Mouse (Mus musculus) heart, postnatal 10 days (tissue): ENCODE results near the gene Thap8. TPM values are rescaled to one million over a fixed set of nuclear protein-coding genes. Genes with fewer than 3 reads are reported as not detected.

Experiments
- DNase-seq, 2 experiments: peaks; one replicate each; pipeline ENCODE4 v3.0.0; 2021
- intact Hi-C: fragments of 180-260 bp; cut with DNase I; formaldehyde crosslinking; loops from one replicate; pipeline ENCODE4 v1.15.1; 2025
- total RNA-seq, 2 experiments: library from RNA; stranded (reverse); gene quantifications; 2 replicates each; pipeline ENCODE4 v1.2.3; 2021

Thap8 gene
- total RNA-seq, 2 experiments from 2014 or later, result 0.20 to 0.26 TPM

DNA sequence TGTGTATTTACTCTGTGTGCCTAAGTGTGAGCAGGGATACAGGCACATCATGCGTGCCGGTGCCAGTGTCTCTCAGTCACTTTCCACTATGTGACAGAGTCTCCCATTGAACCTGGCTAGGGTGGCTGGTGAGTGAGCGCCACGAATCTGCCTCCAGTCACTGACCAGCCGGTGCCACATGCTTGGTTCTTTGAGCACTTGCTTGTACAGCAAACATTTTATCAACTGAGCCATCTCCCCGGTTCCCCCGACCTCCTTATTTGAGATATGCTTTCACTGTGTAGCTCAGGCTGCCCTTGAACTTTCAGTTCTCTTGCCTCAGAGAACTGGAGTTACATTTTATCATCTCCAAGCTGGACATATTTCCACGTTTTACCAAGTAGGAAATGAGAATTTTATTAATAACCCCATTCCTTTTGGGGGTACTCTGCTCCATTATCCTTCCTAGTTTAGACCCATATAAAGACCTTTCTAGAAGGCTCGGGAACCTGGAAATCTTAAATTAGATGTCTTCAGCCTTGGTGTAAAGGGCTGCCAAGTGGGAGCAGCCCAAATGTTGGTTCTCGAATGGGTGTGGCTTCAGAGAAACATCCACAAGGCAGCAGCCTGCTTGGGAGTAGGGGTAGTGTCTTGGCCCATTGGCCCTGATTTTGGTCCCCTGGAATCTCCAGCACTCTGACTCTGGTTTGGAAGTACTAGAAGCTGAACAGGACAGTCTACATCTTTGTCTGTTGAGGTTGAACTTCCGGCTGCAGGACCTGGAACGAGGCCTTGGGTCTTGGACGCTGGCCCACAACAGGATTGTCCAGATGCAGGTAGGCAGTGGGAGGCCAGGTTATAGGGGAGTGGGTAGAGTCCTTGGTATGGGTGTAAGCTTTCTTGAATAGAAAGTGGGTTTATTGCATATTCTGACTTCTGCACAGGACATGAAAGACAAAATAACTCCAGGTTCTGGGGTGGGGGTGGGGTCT lies 36.0 kb downstream of the Thap8 start:
- DNase-seq, result no peak
- intact Hi-C loops, result no loop called here

DNA sequence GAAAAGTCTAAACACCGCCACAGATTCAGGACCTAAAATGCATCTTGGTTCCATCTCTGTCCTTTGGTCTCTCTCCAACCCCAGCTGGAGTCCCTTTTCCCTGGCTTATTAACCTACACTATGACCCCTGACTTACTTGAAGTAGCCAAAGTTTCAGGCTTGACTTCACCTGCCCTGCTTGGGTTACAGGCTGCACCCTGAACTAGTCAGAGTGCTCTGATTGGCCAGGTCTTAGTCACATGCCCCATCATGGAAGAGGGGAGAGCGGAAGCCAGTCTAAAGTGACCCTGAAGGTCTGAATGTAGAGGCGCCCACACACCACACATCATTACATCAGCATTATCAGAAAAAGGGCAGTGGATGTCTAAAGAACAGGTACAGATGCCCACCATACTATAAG lies 38.2 kb downstream of the Thap8 start:
- intact Hi-C loops, result no loop called here
- no peak for DNase-seq

DNA sequence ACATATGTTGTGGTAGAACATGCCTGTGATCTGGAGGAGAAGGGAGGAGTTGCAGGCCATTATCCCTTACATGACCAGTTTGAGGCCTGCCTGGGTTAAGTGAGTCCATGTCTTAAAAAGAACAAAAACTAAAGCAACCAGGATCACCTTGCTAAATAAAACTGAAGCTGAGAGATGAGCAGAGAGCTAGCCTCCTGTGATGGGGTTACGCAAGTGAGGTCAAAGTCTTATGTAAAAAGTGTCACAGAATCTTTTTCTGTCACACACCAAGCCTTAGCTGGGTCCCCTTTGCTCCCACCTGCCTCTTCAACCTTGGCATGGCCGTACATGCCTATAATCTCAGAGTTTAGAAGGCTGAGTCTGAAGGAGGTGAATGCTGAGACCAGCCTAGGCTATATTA lies 41.1 kb downstream of the Thap8 start:
- DNase-seq, result no peak
- intact Hi-C loops, result no loop called here

GRCm38 (mm10) chr7:30321539-30322284 lies 41.8 kb downstream of the Thap8 start, which contains the start of gene E130208F15Rik:
Gene E130208F15Rik, plus strand, starts transcription at chr7:30321740.
- peak; percentile 76 to 81 for DNase-seq
- intact Hi-C loops, result no loop called here

- peak; percentile 98 to 99 for DNase-seq
- intact Hi-C loops, result no loop called here
Measured at GRCm38 (mm10) chr7:30322285-30322667, 42.4 kb downstream of the Thap8 start.

GRCm38 (mm10) chr7:30322865-30323264 lies 43.0 kb downstream of the Thap8 start:
- DNase-seq, result no peak
- intact Hi-C loops, result no loop called here

- DNase-seq, result no peak
- intact Hi-C loops, result no loop called here
Measured at GRCm38 (mm10) chr7:30323795-30324194, 43.9 kb downstream of the Thap8 start, which contains the start of gene Sdhaf1. Gene Sdhaf1, minus strand, starts transcription at chr7:30323895.

DNA sequence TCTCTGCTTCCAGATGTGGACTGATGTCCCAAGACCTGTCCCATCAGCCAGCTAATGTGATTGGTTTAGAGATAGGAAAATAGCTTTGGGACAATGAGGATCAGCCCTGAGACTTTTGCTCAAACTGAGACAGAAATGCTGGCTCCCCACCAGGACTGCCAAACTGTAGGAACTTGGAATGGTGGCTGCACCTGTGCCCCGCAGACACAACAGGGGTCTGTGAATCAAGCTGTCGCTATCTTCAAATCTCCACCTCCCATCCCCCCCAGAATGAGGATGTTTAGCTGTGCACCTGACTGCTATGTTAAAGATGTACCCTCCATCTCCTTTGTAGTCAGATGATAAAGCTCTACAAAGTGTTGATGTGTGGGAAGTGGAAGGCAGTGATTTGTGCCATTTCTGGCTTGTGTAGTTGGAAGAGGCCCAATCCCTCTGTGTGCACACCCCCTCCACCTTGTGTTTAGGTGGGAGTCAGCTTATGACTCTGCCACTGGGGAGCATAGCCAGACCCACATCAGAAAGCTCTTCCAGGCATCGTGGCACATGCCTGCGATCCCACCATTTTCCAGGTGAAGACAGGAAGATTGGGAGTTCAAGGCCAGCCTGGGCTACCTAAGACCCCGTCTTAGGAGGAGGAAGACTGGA lies 44.5 kb downstream of the Thap8 start:
- intact Hi-C loops, result no loop called here
- DNase-seq, result no peak

DNA sequence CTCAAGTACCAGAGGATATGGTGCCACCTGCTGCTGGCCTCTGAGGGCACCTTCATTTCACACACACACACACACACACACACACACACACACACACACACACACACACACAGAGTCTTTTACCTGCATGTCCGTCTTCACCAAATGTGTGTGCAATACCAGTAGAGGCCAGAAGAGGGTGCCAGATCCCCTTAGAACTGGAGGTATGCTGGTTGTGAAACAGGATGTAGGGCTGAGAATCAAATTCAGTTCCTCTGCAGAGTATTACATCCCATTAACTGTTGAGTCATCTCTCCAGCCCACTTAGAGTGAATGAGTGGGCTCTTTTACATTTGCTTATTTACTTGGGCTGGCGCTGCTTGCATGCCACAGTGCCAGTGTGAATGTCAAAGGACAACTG lies 45.5 kb downstream of the Thap8 start:
- peak in 1 of 2 experiments; percentile 59 for DNase-seq
- intact Hi-C loops, result no loop called here

- no peak for DNase-seq
- intact Hi-C loops, result no loop called here
Measured at GRCm38 (mm10) chr7:30326427-30326826, 46.5 kb downstream of the Thap8 start.

DNA sequence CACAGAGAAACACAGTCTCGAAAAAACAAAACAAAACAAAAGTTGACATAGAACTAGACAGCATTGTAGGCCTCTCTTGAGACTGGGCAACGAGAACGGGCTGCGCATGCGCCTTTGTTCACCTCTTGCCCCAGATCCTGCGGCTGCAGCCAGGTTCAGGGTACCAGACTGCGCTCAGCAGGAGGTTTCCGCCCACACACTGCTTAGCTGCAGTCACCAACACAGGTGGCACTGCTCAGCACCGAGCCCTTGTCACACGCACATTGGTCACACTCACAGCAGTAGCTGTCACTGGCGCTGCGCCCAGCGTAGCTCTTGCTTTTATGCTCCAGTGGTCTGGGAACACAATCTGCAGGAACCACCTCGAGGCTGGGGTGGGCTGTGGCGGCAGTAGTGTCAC lies 47.2 kb downstream of the Thap8 start:
- intact Hi-C loops, result no loop called here
- DNase-seq, result no peak

DNA sequence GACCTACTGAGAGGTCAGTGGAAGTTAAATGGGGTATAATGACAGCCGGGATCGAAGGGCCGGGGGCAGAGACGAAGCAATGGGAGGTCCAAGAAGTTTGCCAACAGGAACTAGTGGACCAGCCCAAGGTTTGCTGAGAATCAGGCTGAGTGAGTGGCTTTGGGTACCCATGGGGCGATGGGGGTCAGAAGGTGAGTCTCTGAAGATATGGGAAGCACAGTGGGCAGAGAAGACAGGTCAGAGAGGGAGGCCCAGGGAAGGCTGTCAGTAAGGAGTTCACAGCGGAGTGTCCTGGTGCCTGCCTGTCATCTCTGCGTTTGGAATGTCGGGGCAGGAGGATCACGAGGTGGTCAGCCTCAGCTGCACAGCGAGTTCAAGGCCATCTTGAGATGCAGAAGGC lies 48.5 kb downstream of the Thap8 start:
- DNase-seq, result no peak
- intact Hi-C loops, result no loop called here

DNA sequence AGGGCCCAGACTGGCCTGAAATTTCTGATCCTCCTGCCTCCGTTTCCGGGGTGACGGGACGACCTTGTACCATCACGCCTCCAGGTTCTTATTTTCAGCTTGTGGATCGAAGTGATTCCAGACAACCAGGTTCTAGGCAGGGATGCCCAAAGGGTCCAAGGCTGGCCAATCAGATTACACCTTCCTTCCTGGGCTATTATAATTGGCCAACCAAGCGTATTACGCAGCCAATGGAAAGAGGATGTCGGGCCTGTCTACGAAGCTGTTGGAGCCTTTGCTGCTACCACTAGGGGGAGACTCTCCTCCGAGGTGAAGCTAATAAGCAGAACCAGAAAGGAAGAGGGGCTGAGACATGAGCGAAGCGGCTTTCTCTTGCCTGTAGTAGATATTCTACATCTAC lies 52.0 kb downstream of the Thap8 start:
- peak; percentile 78 to 83 for DNase-seq
- intact Hi-C loops, result no loop called here

- intact Hi-C loops, result no loop called here
- no peak for DNase-seq
Measured at GRCm38 (mm10) chr7:30332622-30333259, 52.8 kb downstream of the Thap8 start.

DNA sequence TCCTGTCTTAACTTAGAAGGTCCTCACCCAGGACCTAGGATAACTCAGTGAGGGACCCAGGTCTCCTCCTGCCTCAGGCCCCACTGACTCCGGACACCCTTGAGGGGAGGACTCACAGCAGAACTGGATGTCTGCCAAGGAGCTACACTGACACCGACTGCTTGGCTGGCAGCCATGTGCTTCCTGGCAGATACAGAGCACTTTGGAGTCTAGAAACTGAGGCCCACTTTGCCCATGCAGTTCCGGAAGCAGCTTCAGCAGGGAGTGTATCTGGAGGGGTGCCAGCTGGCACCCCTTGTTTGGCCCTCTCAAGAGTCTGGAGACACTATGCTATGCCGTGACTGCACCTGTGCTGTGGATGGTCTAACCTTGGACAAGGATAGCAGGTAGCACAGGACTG lies 53.5 kb downstream of the Thap8 start:
- intact Hi-C loops, result no loop called here
- peak; percentile 70 to 80 for DNase-seq

DNA sequence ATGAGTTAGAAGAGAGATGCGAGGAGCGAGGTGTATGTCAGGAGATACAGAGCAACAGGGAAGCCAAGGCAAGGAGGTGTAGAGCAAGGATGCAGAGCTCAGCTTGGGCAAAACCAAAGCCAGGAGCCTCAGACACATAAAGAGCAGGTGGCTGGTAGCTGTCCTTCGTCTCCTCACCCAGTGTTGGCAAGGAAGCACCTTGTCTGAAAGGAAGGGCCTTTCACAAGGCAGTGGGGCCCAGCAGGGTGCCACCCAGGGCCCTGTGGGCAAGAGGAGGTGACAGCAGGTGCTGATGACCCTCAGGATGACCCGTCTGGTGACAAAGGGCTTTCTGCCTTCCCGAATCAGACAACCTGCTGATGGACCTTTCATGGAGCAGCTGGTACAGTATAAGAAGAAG lies 54.7 kb downstream of the Thap8 start:
- intact Hi-C loops, result no loop called here
- DNase-seq, result no peak

DNA sequence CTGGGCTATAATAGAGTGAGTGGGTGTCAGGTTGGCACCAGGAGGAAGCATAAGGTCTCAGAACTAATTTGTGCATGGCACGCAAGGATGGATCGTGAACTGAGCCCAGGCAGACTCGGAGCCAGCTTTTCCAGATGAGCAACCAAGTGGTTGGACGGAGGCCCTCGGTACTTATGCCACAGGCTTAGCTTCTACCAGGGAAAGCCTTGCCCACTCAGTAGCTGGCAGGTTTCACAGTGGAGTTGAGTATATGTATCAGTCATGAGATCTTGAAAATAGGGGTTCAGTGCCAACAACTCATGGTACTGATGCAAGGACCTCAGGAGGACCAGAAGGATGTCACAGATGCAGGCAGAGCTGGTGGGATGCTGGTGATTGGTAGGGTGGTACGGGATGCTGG lies 55.8 kb downstream of the Thap8 start:
- DNase-seq, result no peak
- intact Hi-C loops, result loop anchor here (2.0 kb wide), 1 partner anchor 97 kb away; no protein-coding TSS in a partner anchor

DNA sequence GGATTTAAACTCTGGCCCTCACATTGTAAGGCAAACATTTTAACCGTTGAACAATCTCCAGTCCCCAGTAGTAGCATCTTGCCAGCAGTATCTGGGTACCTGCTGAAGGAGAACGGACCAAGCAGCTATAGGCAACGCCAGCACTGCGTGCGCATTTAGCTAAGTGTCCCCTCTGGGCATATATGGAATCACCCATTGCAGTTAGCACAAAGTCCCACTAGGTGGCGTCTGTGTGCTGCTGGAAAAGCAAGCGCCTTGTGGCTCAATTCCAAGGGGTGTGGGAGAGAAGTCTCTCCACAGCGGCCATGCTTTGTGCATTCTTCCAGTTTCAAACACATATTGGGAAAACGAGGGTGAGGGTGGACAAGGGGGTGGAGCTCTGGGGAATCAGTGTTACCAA lies 56.5 kb downstream of the Thap8 start:
- intact Hi-C loops, result loop anchor here (2.0 kb wide), 1 partner anchor 96 kb away; no protein-coding TSS in a partner anchor
- peak; percentile 84 to 92 for DNase-seq

DNA sequence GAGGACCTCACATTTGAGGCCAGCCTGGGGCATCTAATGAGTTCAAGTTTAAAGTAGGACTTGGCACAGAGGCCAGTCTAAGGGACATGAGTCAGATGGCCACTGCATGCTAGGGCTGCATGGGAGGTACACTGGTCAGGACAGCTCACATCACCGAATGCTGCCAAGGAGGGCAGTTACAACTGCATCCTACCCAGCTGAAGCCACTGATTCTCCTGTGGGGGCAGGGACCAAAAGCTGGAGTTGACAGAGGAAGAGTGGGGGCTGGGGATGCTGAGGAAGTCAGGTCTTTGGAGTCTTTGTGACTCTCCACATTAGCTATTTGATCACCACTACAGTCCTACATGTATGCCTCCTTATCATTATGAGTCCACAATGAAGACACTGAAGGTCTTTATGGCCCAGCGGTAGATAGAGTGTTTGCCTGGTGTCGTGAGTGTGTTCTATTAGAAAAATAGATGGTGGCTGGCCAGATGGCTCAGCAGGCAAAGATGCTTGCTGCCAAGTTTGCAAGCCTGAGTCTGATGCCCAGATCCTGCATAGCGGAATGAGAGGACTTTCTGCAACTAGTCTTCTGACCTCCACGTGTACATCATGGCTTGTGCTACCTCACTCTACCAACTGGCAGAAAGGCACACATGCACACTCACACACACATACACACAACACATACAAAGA lies 59.7 kb downstream of the Thap8 start:
- DNase-seq, result no peak
- intact Hi-C loops, result no loop called here
